Mouse (Mus musculus) intestine, postnatal 0 days (tissue): Measurements from ENCODE around the gene Hba-a2. TPM values are rescaled to one million over a fixed set of nuclear protein-coding genes. Genes with fewer than 3 reads are reported as not detected.
"Not testable (repeated sequence)": the region's sequence is repeated elsewhere in the genome, so short reads cannot be mapped to it uniquely, and the experiment has no call there.

Source experiments
- ATAC-seq: fragments of 200-750 bp; cut with Nextera tagmentation; 2 replicates; pipeline ENCODE4 v1.8.0; 2017; ENCODE audit warnings: mild to moderate bottlenecking, moderate TSS enrichment, moderate library complexity
- H3K27ac ChIP-seq: fragments of 300-500 bp; sonication (generic); 2 replicates; pipeline ENCODE4 v1.5.1; 2014; ENCODE audit warnings: mild to moderate bottlenecking, low read depth, low read length, moderate library complexity
- H3K27me3 ChIP-seq: fragments of 300-500 bp; sonication (generic); replicated peaks from 2 replicates; pipeline ENCODE4 v1.6.1; 2014; ENCODE audit warnings: low read length, mixed read lengths; ENCODE audit not compliant: control insufficient read depth, insufficient read depth
- H3K36me3 ChIP-seq: fragments of 300-500 bp; sonication (generic); 2 replicates; pipeline ENCODE4 v1.6.1; 2014; ENCODE audit warnings: mild to moderate bottlenecking, moderate library complexity; ENCODE audit not compliant: control insufficient read depth, insufficient read depth
- H3K4me1 ChIP-seq: fragments of 300-500 bp; sonication (generic); replicated peaks from 2 replicates; pipeline ENCODE4 v1.6.1; 2014; ENCODE audit warnings: antibody characterized with exemption, low read length, mixed read lengths; ENCODE audit not compliant: control insufficient read depth, insufficient read depth
- H3K4me2 ChIP-seq: fragments of 300-500 bp; sonication (generic); replicated peaks from 2 replicates; pipeline ENCODE4 v1.6.1; 2014; ENCODE audit warnings: low read depth, mild to moderate bottlenecking, moderate library complexity
- H3K4me3 ChIP-seq: fragments of 300-500 bp; sonication (generic); 2 replicates; pipeline ENCODE4 v1.5.1; 2014; ENCODE audit warnings: low read depth, low read length
- H3K9ac ChIP-seq: fragments of 300-500 bp; sonication (generic); 2 replicates; pipeline ENCODE4 v1.6.1; 2014; ENCODE audit warnings: mild to moderate bottlenecking, low read depth, low read length
- H3K9me3 ChIP-seq: fragments of 300-500 bp; sonication (generic); 2 replicates; pipeline ENCODE4 v1.6.1; 2016; ENCODE audit warnings: mixed run types; ENCODE audit not compliant: control insufficient read depth
- CTCF ChIP-seq: sonication (generic); IDR thresholded peaks from 2 replicates; pipeline ENCODE4 v1.5.1; 2016; ENCODE audit warnings: low read depth, mild to moderate bottlenecking, control low read depth, antibody characterized with exemption, moderate library complexity
- WGBS: fragments of 180-500 bp; shearing (Covaris S2); extraction: QIAGEN DNeasy Blood & Tissue Kit; methylation state at CpG from one replicate; pipeline ENCODE4 v1.1.7; 2014; 5-methylcytosine and 5-hydroxymethylcytosine counted together
- polyA plus RNA-seq: library from polyadenylated mRNA; unstranded; fragments of >200 nt; fragmentation: Nextera tagmentation; extraction: Ambion mirVana; gene quantifications from 2 replicates; pipeline ENCODE4 v1.2.1, GENCODE M21; 2015

The Hba-a2 gene
- polyA plus RNA-seq, 1 experiment from 2014 or later, result 860 TPM

- H3K4me2 ChIP-seq, result no peak overlapping the region
- no peak for TF ChIP-seq CTCF
- no peak for ATAC-seq
- no peak overlapping the region for H3K27ac ChIP-seq
- H3K4me1 ChIP-seq, result no peaks in the 10 kb centered on the region
- H3K27me3 ChIP-seq, result 0 out of 2 replicates have a peak, but pooled peaks cover 5% of the 10 kb centered on the region
- H3K9me3 ChIP-seq, result no peaks in the 10 kb centered on the region
- H3K4me3 ChIP-seq, result no peak overlapping the region
- no peak overlapping the region for H3K9ac ChIP-seq
- 95% methylated on average over 2 of the region's 2 CpGs for WGBS
- H3K36me3 ChIP-seq, result no peaks in the 10 kb centered on the region
These were observed 2.2 kb downstream of the Hba-a2 start for GRCm38 (mm10) chr11:32298532-32298918.

- H3K9ac ChIP-seq, H3K4me1 ChIP-seq, H3K27ac ChIP-seq, H3K36me3 ChIP-seq, ATAC-seq, H3K4me3 ChIP-seq, H3K27me3 ChIP-seq, H3K9me3 ChIP-seq: not testable (repeated sequence)
- peak within 1 kb of the TSS; percentile 38 for H3K4me2 ChIP-seq
- TF ChIP-seq CTCF, result peak; percentile 85
- WGBS, result 5% methylated on average over 16 of the region's 16 CpGs
These were observed 3.6 kb downstream of the Hba-a2 start, which contains the start of gene Hbq1a for GRCm38 (mm10) chr11:32299865-32300264. Gene Hbq1a (plus strand): TSS chr11:32300069.

GRCm38 (mm10) chr11:32300279-32301267, 4.3 kb downstream of the Hba-a2 start:
- no peak overlapping the region for H3K4me3 ChIP-seq
- H3K9ac ChIP-seq, result no peak overlapping the region
- H3K4me2 ChIP-seq, result peak overlapping the region; percentile 38
- H3K27ac ChIP-seq, result no peak overlapping the region
- H3K36me3 ChIP-seq, result no peaks in the 10 kb centered on the region
- WGBS, result 49% methylated on average over 14 of the region's 17 CpGs
- no peak for TF ChIP-seq CTCF
- no peak for ATAC-seq
- 0 out of 2 replicates have a peak, but pooled peaks cover 5% of the 10 kb centered on the region for H3K27me3 ChIP-seq
- H3K4me1 ChIP-seq, result no peaks in the 10 kb centered on the region
- no peaks in the 10 kb centered on the region for H3K9me3 ChIP-seq

- ATAC-seq, result no peak
- Histone ChIP-seq H3K4me3 (no peak overlapping the region), H3K4me2 (no peak overlapping the region), H3K27ac (no peak overlapping the region), H3K36me3 (no peaks in the 10 kb centered on the region), H3K27me3 (0 out of 2 replicates have a peak, but pooled peaks cover 5% of the 10 kb centered on the region), H3K9me3 (no peaks in the 10 kb centered on the region), H3K9ac (no peak overlapping the region), H3K4me1 (no peaks in the 10 kb centered on the region)
- 73% methylated on average over 1 of the region's 1 CpGs for WGBS
- no peak for TF ChIP-seq CTCF
These were observed 5.2 kb downstream of the Hba-a2 start for GRCm38 (mm10) chr11:32301506-32301905.

GRCm38 (mm10) chr11:32302824-32303419, 6.6 kb downstream of the Hba-a2 start:
- Histone ChIP-seq H3K9me3 (no peaks in the 10 kb centered on the region), H3K9ac (no peak overlapping the region), H3K36me3 (no peaks in the 10 kb centered on the region), H3K27me3 (0 out of 2 replicates have a peak, but pooled peaks cover 5% of the 10 kb centered on the region), H3K4me1 (no peaks in the 10 kb centered on the region), H3K4me3 (no peak overlapping the region), H3K4me2 (no peak overlapping the region), H3K27ac (no peak overlapping the region)
- no peak for TF ChIP-seq CTCF
- 38% methylated on average over 2 of the region's 2 CpGs for WGBS
- no peak for ATAC-seq

- H3K27me3 ChIP-seq, result 0 out of 2 replicates have a peak, but pooled peaks cover 5% of the 10 kb centered on the region
- no peak overlapping the region for H3K27ac ChIP-seq
- no peak overlapping the region for H3K4me3 ChIP-seq
- no peak for ATAC-seq
- no peak overlapping the region for H3K9ac ChIP-seq
- H3K9me3 ChIP-seq, result no peaks in the 10 kb centered on the region
- H3K4me1 ChIP-seq, result no peaks in the 10 kb centered on the region
- H3K4me2 ChIP-seq, result no peak overlapping the region
- TF ChIP-seq CTCF, result no peak
- WGBS, result 90% methylated on average over 1 of the region's 1 CpGs
- H3K36me3 ChIP-seq, result no peaks in the 10 kb centered on the region
These were observed 7.2 kb downstream of the Hba-a2 start for GRCm38 (mm10) chr11:32303455-32303854.
